Mouse (Mus musculus): ENCODE results near the gene Evx2. TPM values are rescaled to one million over a fixed set of nuclear protein-coding genes. Genes with fewer than 3 reads are reported as not detected.

The Evx2 gene
- total RNA-seq, 2 experiments from 2014 or later, result not detected

DNA sequence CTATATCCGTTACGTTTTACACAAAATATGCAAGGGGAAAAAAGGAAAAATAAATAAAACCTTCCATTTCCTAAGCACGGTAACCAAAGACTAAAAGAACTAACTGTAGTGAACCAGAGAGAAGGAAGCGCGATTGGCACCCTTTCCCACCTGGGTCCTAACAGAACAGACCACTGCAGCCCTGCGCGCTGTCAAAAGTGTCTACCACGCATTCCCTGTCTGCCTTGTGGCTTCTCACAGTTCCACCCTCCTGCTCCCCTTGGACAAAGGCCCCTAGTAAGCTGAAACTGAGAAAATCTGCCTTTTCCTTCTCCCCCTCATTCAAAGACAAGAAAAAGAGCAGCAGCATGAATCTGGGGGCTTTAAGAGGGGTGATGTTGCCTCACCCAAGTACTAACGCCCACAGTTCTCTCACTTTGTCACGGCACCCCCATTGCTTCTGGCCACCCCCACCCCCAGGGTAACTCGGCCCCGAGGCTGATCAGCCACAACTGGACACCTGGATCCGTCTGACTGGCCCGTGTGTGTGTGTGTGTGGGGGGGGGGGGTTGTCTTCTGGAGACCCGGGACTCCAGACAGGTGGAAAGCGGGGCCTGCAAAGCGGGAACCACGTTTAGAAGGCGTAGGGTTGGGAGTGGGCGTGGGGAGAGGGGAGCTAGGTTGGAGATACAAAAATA lies 4.5 kb downstream of the Evx2 start:
- no peak for DNase-seq
- intact Hi-C loops (cut with DNase I; ENCODE audit: low total_unique reads), result loop anchor here (5.0 kb wide), 2 partner anchors 353 to 593 kb away; no protein-coding TSS in a partner anchor

DNA sequence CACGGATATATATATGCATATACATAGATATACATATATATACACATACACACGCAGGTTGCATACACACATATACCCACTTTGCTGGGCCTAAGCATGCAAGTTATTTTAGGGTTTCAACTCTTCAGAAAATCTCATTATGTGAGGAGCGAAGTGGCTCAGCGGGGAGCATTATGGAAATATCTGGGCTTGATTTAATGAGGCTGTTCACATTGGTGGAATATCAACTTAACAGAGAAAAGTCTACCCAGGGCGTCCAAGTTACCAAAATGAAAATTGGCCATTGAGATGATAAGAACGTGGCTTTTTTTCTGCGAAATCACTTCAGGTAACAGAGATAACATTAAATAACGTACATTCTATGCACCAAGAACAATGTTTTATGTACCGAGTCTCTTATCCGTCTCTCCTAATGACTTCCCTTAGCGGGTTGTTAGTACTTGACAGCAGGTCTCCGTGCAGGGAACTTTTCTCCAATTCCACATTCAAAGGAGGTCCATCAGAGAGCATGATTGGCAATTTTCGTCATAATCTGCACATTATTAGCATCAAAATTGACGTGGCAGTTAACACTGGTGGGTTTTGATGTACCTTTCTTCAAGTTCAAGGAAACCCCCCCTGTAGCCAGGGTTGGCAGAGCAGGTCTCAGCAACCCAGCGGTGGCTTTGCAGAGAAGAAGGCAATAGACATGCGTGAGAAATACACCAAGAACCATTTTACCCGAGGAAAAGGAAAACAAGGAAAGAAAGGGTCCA lies 5.4 kb downstream of the Evx2 start:
- intact Hi-C loops (cut with DNase I; ENCODE audit: low total_unique reads), result no loop called here
- DNase-seq, result no peak

DNA sequence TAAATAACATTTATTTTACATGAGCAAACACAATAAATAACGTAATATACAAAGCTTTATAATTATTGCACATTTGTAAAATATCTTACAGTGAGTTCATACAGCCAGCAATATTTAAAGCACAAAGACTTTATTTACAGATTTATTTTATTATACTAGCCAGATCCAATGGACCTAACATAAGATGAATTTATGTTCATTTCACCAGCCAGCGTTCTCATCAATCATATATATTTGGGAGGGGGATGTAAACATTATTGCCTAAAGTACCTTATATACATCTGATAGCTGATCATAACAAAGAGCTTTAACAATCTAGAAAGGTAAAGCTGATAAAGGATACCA lies 6.4 kb downstream of the Evx2 start:
- intact Hi-C loops (cut with DNase I; ENCODE audit: low total_unique reads), result no loop called here
- DNase-seq, result no peak

DNA sequence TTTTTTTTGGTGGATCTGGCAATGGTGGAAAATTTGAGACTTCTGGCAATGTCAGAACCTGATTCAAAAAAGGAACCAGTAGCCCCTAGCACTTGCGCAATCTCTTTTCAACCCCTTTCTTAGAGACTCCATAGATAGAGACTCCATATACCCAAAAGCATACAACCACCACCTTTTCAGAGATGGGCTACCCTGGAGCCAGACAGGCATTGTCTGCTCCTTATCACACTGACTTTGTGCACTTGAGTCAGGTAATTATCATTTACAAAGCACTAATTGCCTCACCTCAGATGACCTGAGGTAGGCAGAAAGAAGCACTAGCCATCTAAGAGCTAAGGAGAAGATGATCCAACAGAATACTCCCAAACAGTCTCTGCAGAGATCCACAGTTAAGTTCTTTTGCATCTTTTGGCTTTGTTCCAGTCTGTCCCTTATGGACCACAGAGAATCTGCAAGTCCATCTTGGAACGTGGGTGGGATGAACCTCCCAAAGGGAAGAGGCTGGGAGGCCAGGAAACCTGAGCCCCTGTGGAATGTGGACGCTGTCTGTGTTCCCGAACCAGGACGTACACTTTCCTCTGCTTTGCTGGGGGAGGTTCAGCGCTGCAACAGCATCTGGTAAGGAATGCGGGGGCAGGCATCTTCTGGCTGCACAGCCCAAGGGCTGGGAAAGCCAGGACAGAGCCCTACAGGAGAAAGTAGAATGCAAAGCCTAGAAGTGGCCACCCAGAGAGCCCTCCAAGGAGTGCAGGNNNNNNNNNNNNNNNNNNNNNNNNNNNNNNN lies 12.1 kb downstream of the Evx2 start:
- intact Hi-C loops (cut with DNase I; ENCODE audit: low total_unique reads), result loop anchor here (10.0 kb wide), 1 partner anchor 62 kb away; no protein-coding TSS in a partner anchor
- DNase-seq, result no peak

DNA sequence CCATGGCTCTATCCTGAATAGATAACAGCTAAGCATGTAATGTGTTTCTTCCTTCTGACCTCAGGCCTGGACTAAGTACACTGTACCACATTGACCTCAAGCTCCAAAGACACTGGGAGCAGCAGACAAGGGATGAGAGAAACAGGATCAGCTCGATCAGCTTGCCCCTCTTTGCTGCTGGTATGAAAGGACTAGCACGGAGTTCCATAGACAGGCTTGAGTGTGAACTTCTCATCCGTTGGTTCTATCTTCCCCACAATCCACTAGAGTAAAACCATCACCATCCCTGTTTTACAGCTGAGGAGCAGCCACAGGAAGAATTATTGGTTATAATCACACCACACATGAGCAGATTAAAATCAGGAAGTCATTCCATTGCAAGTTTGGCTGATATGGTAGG lies 13.7 kb downstream of the Evx2 start:
- intact Hi-C loops (cut with DNase I; ENCODE audit: low total_unique reads), result loop anchor here (10.0 kb wide), 1 partner anchor 61 kb away; no protein-coding TSS in a partner anchor
- no peak for DNase-seq

DNA sequence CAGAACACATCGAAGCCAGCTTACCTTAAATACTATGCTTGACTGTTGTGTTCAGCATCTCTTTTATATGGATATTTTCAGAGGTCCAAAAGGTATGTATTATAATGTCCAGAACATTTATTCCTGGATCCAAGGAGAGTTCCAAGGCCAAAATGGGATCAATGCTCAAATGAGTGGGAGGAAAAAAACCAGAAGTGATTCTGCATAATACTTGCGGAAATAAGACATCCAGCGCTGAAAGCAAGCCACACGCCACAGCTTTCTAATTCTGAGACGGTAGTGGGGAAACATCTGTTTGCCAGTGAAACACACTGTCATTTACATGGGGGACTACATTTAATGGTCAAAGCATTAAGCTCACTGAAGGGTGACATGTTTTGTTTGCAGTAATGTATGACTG lies 16.9 kb downstream of the Evx2 start:
- intact Hi-C loops (cut with DNase I; ENCODE audit: low total_unique reads), result loop anchor here (10.0 kb wide), 1 partner anchor 58 kb away; no protein-coding TSS in a partner anchor
- no peak for DNase-seq

DNA sequence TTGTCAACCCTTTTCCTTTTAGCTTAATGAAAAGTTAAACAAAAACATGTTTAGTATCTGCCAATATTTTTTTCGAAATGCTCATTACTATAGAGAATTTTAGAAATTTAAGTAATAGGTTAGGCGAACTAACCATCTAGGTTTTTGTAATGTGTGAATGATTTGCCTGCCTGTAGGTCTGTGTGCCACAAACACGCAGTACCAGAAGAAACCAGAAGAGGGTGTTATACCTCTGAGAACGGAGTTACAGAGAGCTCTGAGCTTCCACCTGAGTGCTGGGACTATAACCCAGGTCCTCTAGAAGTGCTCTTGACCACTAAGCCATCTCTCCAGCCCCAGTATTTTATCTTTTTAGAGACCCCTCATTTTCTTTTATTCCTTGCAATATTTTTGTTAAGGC lies 23.9 kb downstream of the Evx2 start:
- intact Hi-C loops (cut with DNase I; ENCODE audit: low total_unique reads), result no loop called here
- DNase-seq, result no peak

DNA sequence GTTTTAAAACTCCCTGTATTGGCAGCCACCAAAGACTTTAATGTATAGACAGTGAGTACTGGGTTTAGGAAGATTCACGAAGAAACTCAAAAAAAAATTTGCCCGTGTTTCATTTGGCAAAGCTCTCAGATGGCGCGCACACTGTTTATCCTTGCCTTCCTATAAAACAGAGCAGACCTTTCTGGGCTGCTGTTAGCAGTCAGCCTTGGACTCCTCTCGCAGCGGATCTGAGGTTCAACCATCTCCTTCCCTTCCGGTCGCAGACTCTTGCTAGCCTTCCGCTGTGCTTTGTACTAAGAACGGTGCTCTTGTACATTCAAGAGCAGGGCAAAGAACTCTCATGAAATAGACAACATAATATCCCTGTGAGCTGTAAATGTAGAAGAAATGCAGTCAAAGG lies 39.0 kb downstream of the Evx2 start:
- intact Hi-C loops (cut with DNase I; ENCODE audit: low total_unique reads), result no loop called here
- no peak for DNase-seq

DNA sequence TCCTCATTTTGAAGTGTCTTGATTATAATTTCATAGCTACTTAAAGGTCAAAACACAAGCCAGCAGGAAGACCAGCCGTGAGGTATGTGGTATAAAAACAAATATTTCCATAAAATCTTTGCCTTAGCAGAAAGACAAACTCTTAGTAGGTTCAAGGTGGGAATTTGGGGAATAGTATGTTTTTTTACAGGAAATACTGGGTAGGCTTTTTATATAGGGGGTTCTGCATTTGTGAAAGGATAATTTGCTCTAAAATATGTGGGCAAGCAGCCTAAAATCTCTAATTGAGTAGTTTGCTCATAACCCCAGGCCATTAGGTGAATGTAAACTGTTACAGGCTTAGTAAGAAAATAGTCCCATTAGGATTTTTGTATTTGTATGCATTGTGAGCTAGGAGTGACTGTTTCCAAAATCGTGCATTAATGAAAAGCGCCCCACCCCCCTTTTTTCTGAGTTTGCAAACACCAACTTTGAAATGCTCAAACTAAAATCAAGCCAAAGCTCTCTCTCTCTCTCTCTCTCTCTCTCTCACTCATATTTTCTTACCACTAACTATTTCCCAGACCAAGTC lies 39.6 kb downstream of the Evx2 start:
- intact Hi-C loops (cut with DNase I; ENCODE audit: low total_unique reads), result no loop called here
- no peak for DNase-seq

DNA sequence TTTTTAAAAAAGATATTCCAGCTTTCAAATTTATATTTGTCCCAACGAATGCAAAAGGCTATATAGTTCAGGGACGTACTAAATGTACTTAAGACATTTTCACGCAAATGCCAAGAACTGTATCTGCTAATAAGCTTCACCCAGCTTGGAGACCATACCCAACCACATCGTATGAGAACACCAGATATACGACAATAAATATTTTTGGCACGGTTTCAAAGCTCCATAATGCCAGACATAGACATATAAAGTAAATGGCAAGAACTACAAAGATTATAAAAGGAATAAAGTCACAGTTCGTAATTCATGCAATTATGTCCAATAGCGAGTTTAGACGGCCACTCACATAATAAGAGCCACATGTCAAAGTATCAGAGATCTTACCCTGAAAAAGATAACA lies 41.7 kb downstream of the Evx2 start:
- DNase-seq, result no peak

DNA sequence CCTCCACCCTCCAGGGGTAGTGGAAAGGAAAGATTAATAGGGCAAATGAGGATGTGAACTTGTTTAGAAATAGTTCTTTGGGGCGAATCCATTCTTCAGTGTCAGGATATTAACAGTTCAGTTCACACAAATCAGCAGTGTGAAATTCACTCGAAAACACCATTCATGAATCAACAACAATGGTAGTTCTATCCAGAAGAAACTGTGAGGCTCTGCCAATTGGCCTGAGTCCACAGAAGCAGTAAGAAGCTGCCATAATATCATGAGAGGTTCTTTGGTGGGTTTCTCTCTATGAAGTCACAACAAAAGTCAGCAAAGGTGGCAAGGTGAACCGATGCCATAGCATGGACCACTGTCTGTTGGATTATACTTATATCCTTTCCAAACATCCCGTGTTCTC lies 48.0 kb downstream of the Evx2 start:
- no peak for DNase-seq
- intact Hi-C loops (cut with DNase I; ENCODE audit: low total_unique reads), result no loop called here

More for the DNA sequence above, 41.7 kb downstream of the Evx2 start:
- intact Hi-C loops (cut with DNase I; ENCODE audit: low total_unique reads), result no loop called here

DNA sequence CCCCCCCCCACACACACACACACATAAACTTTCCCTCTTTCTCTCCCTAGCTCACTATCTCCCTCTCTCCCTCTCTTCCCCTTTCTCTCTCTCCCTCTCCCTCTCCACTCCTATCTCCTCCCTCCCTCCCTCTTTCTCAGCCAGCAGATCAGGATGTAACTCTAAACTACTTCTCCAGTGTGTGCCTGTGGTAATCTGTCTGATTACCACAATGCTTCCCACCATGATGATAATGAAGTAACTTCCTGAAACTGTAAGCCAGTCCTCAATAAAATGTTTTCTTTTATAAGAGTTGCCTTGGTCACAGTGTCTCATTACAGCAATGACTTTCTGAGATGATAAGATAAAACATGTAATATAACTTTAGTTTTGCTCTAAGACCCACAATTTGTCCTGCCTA lies 50.0 kb downstream of the Evx2 start:
- intact Hi-C loops (cut with DNase I; ENCODE audit: low total_unique reads), result no loop called here
- no peak for DNase-seq

DNA sequence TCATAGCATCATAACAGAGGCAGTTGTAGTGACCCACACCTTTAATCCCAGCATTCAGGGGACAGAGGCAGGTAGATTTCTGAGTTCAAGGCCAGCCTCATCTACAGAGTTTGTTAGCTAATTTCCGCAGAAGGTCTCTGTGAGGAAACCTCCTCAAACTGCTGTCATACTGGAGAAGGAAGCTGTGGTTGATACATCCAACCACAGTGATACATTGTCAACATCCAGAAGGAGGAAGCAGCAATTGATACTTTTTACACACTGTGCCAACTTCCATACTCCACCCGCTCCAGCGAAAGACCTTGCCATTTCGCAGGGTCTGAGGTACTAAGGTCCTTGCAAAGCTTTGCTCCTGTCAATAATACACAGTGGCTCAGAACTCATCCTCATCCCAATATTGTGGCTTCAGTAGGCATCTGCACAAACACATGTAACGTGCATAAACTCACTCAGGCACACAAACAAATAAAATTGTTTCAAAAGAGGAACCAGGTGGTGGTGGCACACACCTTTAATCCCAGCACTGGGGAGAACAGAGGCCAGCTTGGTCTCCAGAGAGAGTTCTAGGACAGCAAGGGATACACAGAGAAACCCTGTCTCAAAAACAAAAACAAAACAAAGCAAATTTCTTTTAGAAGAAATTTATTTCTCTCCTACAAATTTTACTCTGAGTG lies 53.1 kb downstream of the Evx2 start:
- DNase-seq, result no peak
- intact Hi-C loops (cut with DNase I; ENCODE audit: low total_unique reads), result no loop called here

DNA sequence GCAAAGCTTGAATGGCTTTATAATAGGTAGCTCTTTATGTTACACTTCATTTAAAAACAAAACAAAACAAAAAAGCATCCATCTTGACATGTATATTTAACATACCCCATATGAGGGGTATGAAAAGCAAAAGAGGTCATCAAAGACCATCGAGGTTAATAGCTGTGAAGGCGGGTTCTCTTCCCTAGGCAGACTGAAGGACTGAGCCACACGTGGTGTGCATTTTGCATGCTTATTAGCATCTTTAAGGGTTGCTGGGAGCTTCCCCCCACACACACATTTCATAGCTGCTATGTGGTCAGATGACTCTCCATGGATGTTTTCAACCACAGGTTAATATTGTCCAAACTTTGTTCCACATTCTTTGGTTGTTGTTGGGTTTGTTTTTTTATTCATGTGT lies 55.3 kb downstream of the Evx2 start:
- DNase-seq, result no peak
- intact Hi-C loops (cut with DNase I; ENCODE audit: low total_unique reads), result no loop called here

Small RNA genes lying within 50 kb of the gene (microRNA-seq; reads per million reads assigned to microRNA genes)
- gene Gm44463, result 0 reads per million in 2 experiments

Other genes with a start within 250 kb of the Evx2 start
- 10 to 100 TPM; 42.1 to 59.8 TPM for gene Lnpk, start 80.1 kb downstream of the Evx2 start, total RNA-seq (2021)
- gene Hoxd13, start 8.8 kb upstream of the Evx2 start, total RNA-seq (2021), result not detected
- not detected for gene Hoxd12, start 15.5 kb upstream of the Evx2 start, total RNA-seq (2021)
- gene Hoxd11, start 20.0 kb upstream of the Evx2 start, total RNA-seq (2021), result under 1 TPM in 1 of 2 experiments, not detected in 1; 0.29 TPM
- gene Hoxd10, start 32.4 kb upstream of the Evx2 start, total RNA-seq (2021), result 1 to 10 TPM; 4.4 to 4.5 TPM
- gene Hoxd9, start 38.2 kb upstream of the Evx2 start, total RNA-seq (2021), result 10 to 100 TPM; 14.8 to 18.8 TPM
- 10 to 100 TPM; 30.0 to 38.2 TPM for gene Hoxd8, start 45.1 kb upstream of the Evx2 start, total RNA-seq (2021)
- not detected for gene Hoxd3, start 52.4 kb upstream of the Evx2 start, total RNA-seq (2021)
- gene Hoxd4, start 52.4 kb upstream of the Evx2 start, total RNA-seq (2021), result 1 to 10 TPM; 1.4 to 2.7 TPM
- under 1 TPM; 0.33 to 0.35 TPM for gene Gm28230, start 67.2 kb upstream of the Evx2 start, total RNA-seq (2021)
- gene Hoxd1, start 103.4 kb upstream of the Evx2 start, total RNA-seq (2021), result not detected
- 10 to 100 TPM; 37.2 to 38.9 TPM for gene Mtx2, start 166.2 kb upstream of the Evx2 start, total RNA-seq (2021)